Mouse (Mus musculus) c-Kit-positive CD71-positive TER-119-negative erythroid progenitor cells, embryonic 14.5 days (primary cell): Measurements from ENCODE around the gene Arl6ip5.
A peak's percentile ranks its signal among the peaks of the same experiment; 100 is the strongest.

Source experiments
- DNase-seq: peaks from one replicate; pipeline ENCODE4 v3.0.0-alpha.2; 2013; ENCODE audit warnings: low read depth

The Arl6ip5 gene

GRCm38 (mm10) chr6:97273058-97273710, 62.7 kb downstream of the Arl6ip5 start:
- DNase-seq: no peak

- no peak for DNase-seq
Observed at GRCm38 (mm10) chr6:97273777-97274176, 63.3 kb downstream of the Arl6ip5 start.

GRCm38 (mm10) chr6:97275760-97276159, 65.3 kb downstream of the Arl6ip5 start:
- DNase-seq: no peak

GRCm38 (mm10) chr6:97276366-97276765, 65.9 kb downstream of the Arl6ip5 start:
- no peak for DNase-seq

- DNase-seq: no peak
Observed at GRCm38 (mm10) chr6:97276890-97277497, 66.5 kb downstream of the Arl6ip5 start.

- DNase-seq: peak; percentile 40
Observed at GRCm38 (mm10) chr6:97278014-97278787, 67.7 kb downstream of the Arl6ip5 start.

GRCm38 (mm10) chr6:97278878-97279277, 68.4 kb downstream of the Arl6ip5 start:
- no peak for DNase-seq
